Mouse (Mus musculus): ENCODE results near the gene Zfp605. TPM values are rescaled to one million over a fixed set of nuclear protein-coding genes. Genes with fewer than 3 reads are reported as not detected.

Zfp605 gene
- polyA plus RNA-seq, 1 experiment = 0.80 TPM

DNA sequence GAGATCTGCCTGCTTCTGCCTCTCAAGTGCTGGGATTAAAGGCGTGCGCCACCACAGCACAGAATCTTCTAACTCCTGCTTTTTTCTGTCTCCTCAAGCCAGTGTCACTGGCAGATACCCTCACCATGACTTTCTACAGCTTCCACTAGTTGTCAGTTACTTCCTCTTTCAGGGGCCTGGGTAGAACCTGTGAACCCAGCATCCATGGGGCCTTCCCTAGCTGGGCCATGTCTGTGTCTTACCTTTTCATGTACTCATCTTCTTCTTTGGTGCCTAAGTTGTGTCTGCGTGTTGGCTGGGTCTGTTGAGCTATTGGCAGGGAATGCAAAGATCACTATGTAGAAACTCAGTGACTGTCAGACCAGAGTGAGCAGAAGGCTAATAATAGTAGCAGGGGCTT lies 27.9 kb downstream of the Zfp605 start:
- TF ChIP-seq POLR2A (IDR thresholded peaks at IDR 0.05; ENCODE audit: control insufficient read depth, extremely low read depth, insufficient read depth, low read length, poor library complexity) (no peak), CTCF (IDR thresholded peaks at IDR 0.05; ENCODE audit: borderline replicate concordance, control insufficient read depth, extremely low read depth, insufficient read depth, low read length, poor library complexity) (no peak)
- Histone ChIP-seq H3K4me1 (replicated peaks; ENCODE audit: control insufficient read depth, insufficient read depth, low read length) (no peaks in the 10 kb centered on the region; the same call in 1 of the 2 replicates), H3K27ac (ENCODE audit: control insufficient read depth, insufficient read depth, low read length) (no peak overlapping the region), H3K36me3 (ENCODE audit: control insufficient read depth, insufficient read depth, low read length) (peaks cover 13% of the 10 kb centered on the region), H3K4me3 (ENCODE audit: control insufficient read depth, insufficient read depth, low read length) (no peak overlapping the region), H3K27me3 (ENCODE audit: control insufficient read depth, insufficient read depth, low read length) (no peaks in the 10 kb centered on the region)
- DNase-seq = no peak
- WGBS = 100% methylated on average over 3 of the region's 3 CpGs

DNA sequence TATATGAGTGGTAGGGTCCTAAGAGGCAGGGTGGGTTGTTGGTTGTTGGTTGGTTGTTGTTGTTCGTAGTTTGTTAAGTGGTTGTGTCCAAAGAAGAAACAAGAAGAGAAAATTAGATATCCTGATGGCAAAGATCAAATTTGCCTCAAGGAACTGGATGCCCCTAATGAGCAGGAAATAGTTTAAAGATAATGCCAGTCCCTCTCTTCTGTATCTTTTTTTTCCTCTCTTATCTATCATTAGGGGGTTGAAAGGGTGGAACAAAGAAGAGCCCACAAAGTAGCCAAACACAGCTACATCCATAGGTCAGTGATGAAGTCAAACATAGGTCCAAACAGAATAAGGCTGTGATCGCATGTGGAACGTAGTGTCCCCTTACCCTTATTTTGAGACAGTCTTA lies 29.4 kb downstream of the Zfp605 start:
- Histone ChIP-seq H3K27me3 (ENCODE audit: control insufficient read depth, insufficient read depth, low read length) (no peaks in the 10 kb centered on the region), H3K27ac (ENCODE audit: control insufficient read depth, insufficient read depth, low read length) (no peak overlapping the region), H3K4me1 (replicated peaks; ENCODE audit: control insufficient read depth, insufficient read depth, low read length) (no peaks in the 10 kb centered on the region; the same call in 1 of the 2 replicates), H3K4me3 (ENCODE audit: control insufficient read depth, insufficient read depth, low read length) (no peak overlapping the region), H3K36me3 (ENCODE audit: control insufficient read depth, insufficient read depth, low read length) (peaks cover 23% of the 10 kb centered on the region)
- no peak for DNase-seq
- TF ChIP-seq POLR2A (IDR thresholded peaks at IDR 0.05; ENCODE audit: control insufficient read depth, extremely low read depth, insufficient read depth, low read length, poor library complexity) = no peak
- no peak for TF ChIP-seq CTCF (IDR thresholded peaks at IDR 0.05; ENCODE audit: borderline replicate concordance, control insufficient read depth, extremely low read depth, insufficient read depth, low read length, poor library complexity)
- WGBS = 98% methylated on average over 3 of the region's 3 CpGs

DNA sequence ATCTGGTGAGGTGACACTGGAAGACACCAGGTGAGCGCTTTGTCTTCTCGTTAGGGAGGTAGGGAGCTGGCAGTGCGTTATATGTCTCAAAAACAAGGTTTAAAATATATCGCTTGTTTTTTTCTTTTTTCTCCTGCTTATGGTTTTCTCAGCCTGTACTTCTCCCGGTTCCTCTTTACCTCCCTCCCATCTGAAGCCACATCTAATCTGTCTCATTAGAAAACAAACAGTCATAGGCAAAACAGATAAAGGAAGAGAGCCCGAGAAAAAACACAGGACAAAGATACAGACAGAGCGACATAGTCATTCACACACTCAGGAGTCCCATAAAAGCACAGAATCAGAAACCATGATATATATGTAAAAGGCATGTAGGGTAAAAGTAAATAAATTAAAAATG lies 30.5 kb downstream of the Zfp605 start:
- Histone ChIP-seq H3K36me3 (ENCODE audit: control insufficient read depth, insufficient read depth, low read length) (peaks cover 34% of the 10 kb centered on the region), H3K4me3 (ENCODE audit: control insufficient read depth, insufficient read depth, low read length) (no peak overlapping the region), H3K4me1 (replicated peaks; ENCODE audit: control insufficient read depth, insufficient read depth, low read length) (no peaks in the 10 kb centered on the region; the same call in 1 of the 2 replicates), H3K27ac (ENCODE audit: control insufficient read depth, insufficient read depth, low read length) (no peak overlapping the region), H3K27me3 (ENCODE audit: control insufficient read depth, insufficient read depth, low read length) (no peaks in the 10 kb centered on the region)
- DNase-seq = no peak
- no peak for TF ChIP-seq POLR2A (IDR thresholded peaks at IDR 0.05; ENCODE audit: control insufficient read depth, extremely low read depth, insufficient read depth, low read length, poor library complexity)
- TF ChIP-seq CTCF (IDR thresholded peaks at IDR 0.05; ENCODE audit: borderline replicate concordance, control insufficient read depth, extremely low read depth, insufficient read depth, low read length, poor library complexity) = no peak
- WGBS = 93% methylated on average over 7 of the region's 7 CpGs

DNA sequence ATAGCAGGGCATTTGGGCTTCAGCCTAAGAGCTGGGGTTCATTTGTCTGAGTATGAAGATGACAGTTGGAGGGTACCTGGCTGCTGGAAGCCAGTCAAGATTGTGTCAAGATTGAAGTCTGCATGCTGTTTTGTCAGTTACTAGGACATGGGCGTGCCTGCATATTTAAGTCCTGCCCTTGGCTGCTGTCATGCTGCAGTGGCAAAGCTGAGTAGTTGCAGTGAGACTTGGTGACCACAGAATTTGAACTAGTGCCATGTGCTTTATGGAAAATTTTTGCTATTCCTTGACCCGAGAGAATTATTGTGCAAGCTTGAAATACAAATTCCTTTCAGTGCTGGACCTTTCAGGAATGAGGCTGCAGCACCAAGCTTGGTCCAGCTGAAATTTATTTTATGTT lies 32.4 kb downstream of the Zfp605 start:
- peaks cover 51% of the 10 kb centered on the region for H3K36me3 ChIP-seq (ENCODE audit: control insufficient read depth, insufficient read depth, low read length)
- H3K4me1 ChIP-seq (replicated peaks; ENCODE audit: control insufficient read depth, insufficient read depth, low read length) = no peaks in the 10 kb centered on the region; the same call in 1 of the 2 replicates
- 95% methylated on average over 2 of the region's 2 CpGs for WGBS
- TF ChIP-seq POLR2A (IDR thresholded peaks at IDR 0.05; ENCODE audit: control insufficient read depth, extremely low read depth, insufficient read depth, low read length, poor library complexity) (no peak), CTCF (IDR thresholded peaks at IDR 0.05; ENCODE audit: borderline replicate concordance, control insufficient read depth, extremely low read depth, insufficient read depth, low read length, poor library complexity) (no peak)
- no peak for DNase-seq
- no peak overlapping the region for H3K27ac ChIP-seq (ENCODE audit: control insufficient read depth, insufficient read depth, low read length)
- H3K4me3 ChIP-seq (ENCODE audit: control insufficient read depth, insufficient read depth, low read length) = no peak overlapping the region
- H3K27me3 ChIP-seq (ENCODE audit: control insufficient read depth, insufficient read depth, low read length) = no peaks in the 10 kb centered on the region

DNA sequence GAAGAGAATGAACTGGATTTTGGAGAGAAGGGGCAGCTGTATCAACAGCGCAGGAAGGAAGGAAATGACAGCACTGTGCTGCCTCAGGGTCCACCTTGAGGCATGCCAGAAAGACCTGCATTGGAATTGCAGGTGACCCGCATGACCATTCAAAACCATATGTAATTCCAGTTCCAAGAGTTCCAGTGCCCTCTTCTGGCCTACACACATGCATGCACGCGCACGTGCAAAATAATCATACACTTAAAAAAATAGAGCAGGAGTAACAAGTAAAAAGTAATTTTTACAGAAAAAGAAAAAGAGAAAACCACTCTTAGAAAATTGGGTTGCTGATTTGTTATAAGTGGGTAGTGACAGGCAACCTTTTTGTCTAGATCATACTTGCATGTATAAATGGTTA lies 33.1 kb downstream of the Zfp605 start:
- WGBS = 93% methylated on average over 5 of the region's 5 CpGs
- Histone ChIP-seq H3K4me3 (ENCODE audit: control insufficient read depth, insufficient read depth, low read length) (no peak overlapping the region), H3K4me1 (replicated peaks; ENCODE audit: control insufficient read depth, insufficient read depth, low read length) (no peaks in the 10 kb centered on the region), H3K27me3 (ENCODE audit: control insufficient read depth, insufficient read depth, low read length) (no peaks in the 10 kb centered on the region), H3K27ac (ENCODE audit: control insufficient read depth, insufficient read depth, low read length) (no peak overlapping the region), H3K36me3 (ENCODE audit: control insufficient read depth, insufficient read depth, low read length) (peaks cover 58% of the 10 kb centered on the region)
- DNase-seq = peak; percentile 11
- no peak for TF ChIP-seq POLR2A (IDR thresholded peaks at IDR 0.05; ENCODE audit: control insufficient read depth, extremely low read depth, insufficient read depth, low read length, poor library complexity)
- peak; percentile 20; the same call in 1 of the 2 replicates for TF ChIP-seq CTCF (IDR thresholded peaks at IDR 0.05; ENCODE audit: borderline replicate concordance, control insufficient read depth, extremely low read depth, insufficient read depth, low read length, poor library complexity)

DNA sequence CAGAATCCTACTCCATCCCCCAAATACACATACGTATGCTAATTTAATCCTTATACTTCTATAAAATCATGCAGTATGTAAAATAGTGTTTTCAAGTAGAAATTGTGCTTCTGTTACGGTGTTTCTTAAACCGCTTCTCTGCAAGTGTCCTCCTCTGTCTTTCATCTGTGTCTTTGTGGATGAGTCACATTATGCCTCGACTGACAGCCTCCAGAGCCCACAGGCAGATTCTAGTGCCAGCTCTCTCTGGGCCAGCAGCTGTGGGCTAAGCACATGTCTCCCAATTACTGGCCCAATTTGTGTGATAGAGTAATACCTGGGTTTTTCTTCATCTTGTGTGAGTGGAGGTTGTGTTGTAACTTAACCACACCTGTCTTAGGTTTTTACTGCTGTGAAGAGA lies 59.5 kb downstream of the Zfp605 start:
- TF ChIP-seq CTCF (IDR thresholded peaks at IDR 0.05; ENCODE audit: borderline replicate concordance, control insufficient read depth, extremely low read depth, insufficient read depth, low read length, poor library complexity) (no peak), POLR2A (IDR thresholded peaks at IDR 0.05; ENCODE audit: control insufficient read depth, extremely low read depth, insufficient read depth, low read length, poor library complexity) (no peak)
- no peaks in the 10 kb centered on the region for H3K27me3 ChIP-seq (ENCODE audit: control insufficient read depth, insufficient read depth, low read length)
- DNase-seq = no peak
- no peak overlapping the region for H3K4me3 ChIP-seq (ENCODE audit: control insufficient read depth, insufficient read depth, low read length)
- H3K27ac ChIP-seq (ENCODE audit: control insufficient read depth, insufficient read depth, low read length) = no peak overlapping the region
- 95% methylated on average over 4 of the region's 4 CpGs for WGBS
- H3K4me1 ChIP-seq (replicated peaks; ENCODE audit: control insufficient read depth, insufficient read depth, low read length) = no peaks in the 10 kb centered on the region
- H3K36me3 ChIP-seq (ENCODE audit: control insufficient read depth, insufficient read depth, low read length) = peaks cover 69% of the 10 kb centered on the region
